Mouse (Mus musculus): Measurements from ENCODE around the gene Micu2. TPM values are rescaled to one million over a fixed set of nuclear protein-coding genes. Genes with fewer than 3 reads are reported as not detected.
A peak's percentile ranks its signal among the peaks of the same experiment; 100 is the strongest.

Micu2 gene
- polyA plus RNA-seq, 1 experiment = 36.2 TPM

- Histone ChIP-seq H3K9ac (ENCODE audit: low read depth, poor library complexity, severe bottlenecking) (no peak overlapping the region), H3K4me1 (ENCODE audit: control insufficient read depth, insufficient read depth, low read length) (no peaks in the 10 kb centered on the region), H3K36me3 (ENCODE audit: control insufficient read depth, insufficient read depth, low read length, poor library complexity, severe bottlenecking) (no peaks in the 10 kb centered on the region), H3K27ac (ENCODE audit: insufficient read depth, low read length) (no peak overlapping the region), H3K9me3 (replicated peaks; ENCODE audit: control insufficient read depth, insufficient read depth, low read length, poor library complexity, severe bottlenecking) (no peaks in the 10 kb centered on the region), H3K27me3 (ENCODE audit: control insufficient read depth, insufficient read depth, low read length, poor library complexity, severe bottlenecking) (no peaks in the 10 kb centered on the region; the same call in 1 of the 2 replicates), H3K4me3 (ENCODE audit: low read depth, low read length) (no peak overlapping the region)
- TF ChIP-seq EP300 (IDR thresholded peaks at IDR 0.05; ENCODE audit: insufficient read depth, low read depth, low read length) (no peak), POLR2A (IDR thresholded peaks at IDR 0.05; ENCODE audit: insufficient read depth, low read length) (no peak), CTCF (IDR thresholded peaks at IDR 0.05; ENCODE audit: low read depth, low read length) (no peak)
Measured at GRCm38 (mm10) chr14:57975656-57976055, 23.4 kb downstream of the Micu2 start.

GRCm38 (mm10) chr14:57971986-57972525 is 27.0 kb downstream of the Micu2 start:
- TF ChIP-seq CTCF (IDR thresholded peaks at IDR 0.05; ENCODE audit: low read depth, low read length) (no peak), POLR2A (IDR thresholded peaks at IDR 0.05; ENCODE audit: insufficient read depth, low read length) (no peak), EP300 (IDR thresholded peaks at IDR 0.05; ENCODE audit: insufficient read depth, low read depth, low read length) (no peak)
- Histone ChIP-seq H3K36me3 (ENCODE audit: control insufficient read depth, insufficient read depth, low read length, poor library complexity, severe bottlenecking) (no peaks in the 10 kb centered on the region), H3K27me3 (ENCODE audit: control insufficient read depth, insufficient read depth, low read length, poor library complexity, severe bottlenecking) (no peaks in the 10 kb centered on the region), H3K4me1 (ENCODE audit: control insufficient read depth, insufficient read depth, low read length) (no peaks in the 10 kb centered on the region), H3K27ac (ENCODE audit: insufficient read depth, low read length) (no peak overlapping the region), H3K4me3 (ENCODE audit: low read depth, low read length) (no peak overlapping the region), H3K9ac (ENCODE audit: low read depth, poor library complexity, severe bottlenecking) (no peak overlapping the region), H3K9me3 (replicated peaks; ENCODE audit: control insufficient read depth, insufficient read depth, low read length, poor library complexity, severe bottlenecking) (no peaks in the 10 kb centered on the region)

- Histone ChIP-seq H3K27ac (ENCODE audit: insufficient read depth, low read length) (no peak overlapping the region), H3K27me3 (ENCODE audit: control insufficient read depth, insufficient read depth, low read length, poor library complexity, severe bottlenecking) (no peaks in the 10 kb centered on the region), H3K36me3 (ENCODE audit: control insufficient read depth, insufficient read depth, low read length, poor library complexity, severe bottlenecking) (no peaks in the 10 kb centered on the region), H3K9ac (ENCODE audit: low read depth, poor library complexity, severe bottlenecking) (no peak overlapping the region), H3K4me3 (ENCODE audit: low read depth, low read length) (no peak overlapping the region), H3K9me3 (replicated peaks; ENCODE audit: control insufficient read depth, insufficient read depth, low read length, poor library complexity, severe bottlenecking) (no peaks in the 10 kb centered on the region), H3K4me1 (ENCODE audit: control insufficient read depth, insufficient read depth, low read length) (no peaks in the 10 kb centered on the region)
- TF ChIP-seq EP300 (IDR thresholded peaks at IDR 0.05; ENCODE audit: insufficient read depth, low read depth, low read length) = no peak
- no peak for TF ChIP-seq POLR2A (IDR thresholded peaks at IDR 0.05; ENCODE audit: insufficient read depth, low read length)
- TF ChIP-seq CTCF (IDR thresholded peaks at IDR 0.05; ENCODE audit: low read depth, low read length) = no peak
Measured at GRCm38 (mm10) chr14:57968873-57969272, 30.2 kb downstream of the Micu2 start.

GRCm38 (mm10) chr14:57967080-57967797 is 31.8 kb downstream of the Micu2 start:
- no peaks in the 10 kb centered on the region for H3K36me3 ChIP-seq (ENCODE audit: control insufficient read depth, insufficient read depth, low read length, poor library complexity, severe bottlenecking)
- no peaks in the 10 kb centered on the region for H3K4me1 ChIP-seq (ENCODE audit: control insufficient read depth, insufficient read depth, low read length)
- H3K4me3 ChIP-seq (ENCODE audit: low read depth, low read length) = no peak overlapping the region
- TF ChIP-seq POLR2A (IDR thresholded peaks at IDR 0.05; ENCODE audit: insufficient read depth, low read length) = no peak
- TF ChIP-seq CTCF (IDR thresholded peaks at IDR 0.05; ENCODE audit: low read depth, low read length) = no peak
- TF ChIP-seq EP300 (IDR thresholded peaks at IDR 0.05; ENCODE audit: insufficient read depth, low read depth, low read length) = no peak
- H3K9ac ChIP-seq (ENCODE audit: low read depth, poor library complexity, severe bottlenecking) = no peak overlapping the region
- H3K27ac ChIP-seq (ENCODE audit: insufficient read depth, low read length) = no peak overlapping the region
- H3K27me3 ChIP-seq (ENCODE audit: control insufficient read depth, insufficient read depth, low read length, poor library complexity, severe bottlenecking) = no peaks in the 10 kb centered on the region
- H3K9me3 ChIP-seq (replicated peaks; ENCODE audit: control insufficient read depth, insufficient read depth, low read length, poor library complexity, severe bottlenecking) = no peaks in the 10 kb centered on the region

- TF ChIP-seq EP300 (IDR thresholded peaks at IDR 0.05; ENCODE audit: insufficient read depth, low read depth, low read length) (no peak), POLR2A (IDR thresholded peaks at IDR 0.05; ENCODE audit: insufficient read depth, low read length) (no peak), CTCF (IDR thresholded peaks at IDR 0.05; ENCODE audit: low read depth, low read length) (no peak)
- H3K36me3 ChIP-seq (ENCODE audit: control insufficient read depth, insufficient read depth, low read length, poor library complexity, severe bottlenecking) = no peaks in the 10 kb centered on the region
- no peak overlapping the region for H3K9ac ChIP-seq (ENCODE audit: low read depth, poor library complexity, severe bottlenecking)
- no peak overlapping the region for H3K4me3 ChIP-seq (ENCODE audit: low read depth, low read length)
- H3K9me3 ChIP-seq (replicated peaks; ENCODE audit: control insufficient read depth, insufficient read depth, low read length, poor library complexity, severe bottlenecking) = no peaks in the 10 kb centered on the region
- H3K27ac ChIP-seq (ENCODE audit: insufficient read depth, low read length) = no peak overlapping the region
- H3K4me1 ChIP-seq (ENCODE audit: control insufficient read depth, insufficient read depth, low read length) = no peaks in the 10 kb centered on the region
- no peaks in the 10 kb centered on the region for H3K27me3 ChIP-seq (ENCODE audit: control insufficient read depth, insufficient read depth, low read length, poor library complexity, severe bottlenecking)
Measured at GRCm38 (mm10) chr14:57961861-57962260, 37.2 kb downstream of the Micu2 start.

- H3K4me3 ChIP-seq (ENCODE audit: low read depth, low read length) = no peak overlapping the region
- no peaks in the 10 kb centered on the region for H3K36me3 ChIP-seq (ENCODE audit: control insufficient read depth, insufficient read depth, low read length, poor library complexity, severe bottlenecking)
- H3K4me1 ChIP-seq (ENCODE audit: control insufficient read depth, insufficient read depth, low read length) = no peaks in the 10 kb centered on the region
- no peak overlapping the region for H3K9ac ChIP-seq (ENCODE audit: low read depth, poor library complexity, severe bottlenecking)
- H3K9me3 ChIP-seq (replicated peaks; ENCODE audit: control insufficient read depth, insufficient read depth, low read length, poor library complexity, severe bottlenecking) = no peaks in the 10 kb centered on the region
- TF ChIP-seq EP300 (IDR thresholded peaks at IDR 0.05; ENCODE audit: insufficient read depth, low read depth, low read length) = no peak
- TF ChIP-seq CTCF (IDR thresholded peaks at IDR 0.05; ENCODE audit: low read depth, low read length) = peak; percentile 31
- TF ChIP-seq POLR2A (IDR thresholded peaks at IDR 0.05; ENCODE audit: insufficient read depth, low read length) = no peak
- no peaks in the 10 kb centered on the region for H3K27me3 ChIP-seq (ENCODE audit: control insufficient read depth, insufficient read depth, low read length, poor library complexity, severe bottlenecking)
- H3K27ac ChIP-seq (ENCODE audit: insufficient read depth, low read length) = no peak overlapping the region
Measured at GRCm38 (mm10) chr14:57951089-57951488, 48.0 kb downstream of the Micu2 start.
